Mouse (Mus musculus) lung, embryonic 15.5 days (tissue): ENCODE measurements around the gene Jdp2. TPM values are rescaled to one million over a fixed set of nuclear protein-coding genes. Genes with fewer than 3 reads are reported as not detected.
A peak's percentile ranks its signal among the peaks of the same experiment; 100 is the strongest.

ENCODE experiments used
- ATAC-seq: fragments of 200-750 bp; cut with Nextera tagmentation; 2 replicates; pipeline ENCODE4 v1.8.0; 2017; ENCODE audit warnings: moderate number of reproducible peaks, borderline replicate concordance; ENCODE audit not compliant: low FRiP score, low TSS enrichment; ENCODE audit errors: extremely low read depth
- H3K27ac ChIP-seq: fragments of 300-500 bp; sonication (generic); 2 replicates; pipeline ENCODE4 v1.5.1; 2015; ENCODE audit warnings: moderate library complexity, mild to moderate bottlenecking, inconsistent platforms
- H3K27me3 ChIP-seq: fragments of 300-500 bp; sonication (generic); 2 replicates; pipeline ENCODE4 v1.6.1; 2015; ENCODE audit warnings: inconsistent platforms
- H3K36me3 ChIP-seq: fragments of 300-500 bp; sonication (generic); 2 replicates; pipeline ENCODE4 v1.6.1; 2015; ENCODE audit warnings: inconsistent platforms
- H3K4me1 ChIP-seq: fragments of 300-500 bp; sonication (generic); 2 replicates; pipeline ENCODE4 v1.6.1; 2015; ENCODE audit warnings: inconsistent platforms
- H3K4me2 ChIP-seq: fragments of 300-500 bp; sonication (generic); 2 replicates; pipeline ENCODE4 v1.6.1; 2015; ENCODE audit warnings: inconsistent platforms, mild to moderate bottlenecking, moderate library complexity
- H3K4me3 ChIP-seq: fragments of 300-500 bp; sonication (generic); 2 replicates; pipeline ENCODE4 v1.5.1; 2015; ENCODE audit warnings: mild to moderate bottlenecking, inconsistent platforms
- H3K9ac ChIP-seq: fragments of 300-500 bp; sonication (generic); 2 replicates; pipeline ENCODE4 v1.6.1; 2015; ENCODE audit warnings: inconsistent platforms
- H3K9me3 ChIP-seq: fragments of 300-500 bp; sonication (generic); 2 replicates; pipeline ENCODE4 v1.6.1; 2016; ENCODE audit warnings: inconsistent platforms
- WGBS: fragments of 180-500 bp; shearing (Covaris S2); methylation state at CpG from one replicate; pipeline ENCODE4 v1.1.7; 2015; 5-methylcytosine and 5-hydroxymethylcytosine counted together
- polyA plus RNA-seq: library from polyadenylated mRNA; unstranded; fragments of >200 nt; fragmentation: Nextera tagmentation; extraction: Ambion mirVana; gene quantifications from 2 replicates; pipeline ENCODE4 v1.2.1, GENCODE M21; 2015

Jdp2 gene
- polyA plus RNA-seq = 0.89 and 1.6 TPM in 2 replicates

GRCm38 (mm10) chr12:85598611-85599477, at the start of gene Jdp2:
Jdp2 (plus strand) TSS chr12:85599027.
- Histone ChIP-seq H3K27ac (peak within 1 kb of the TSS; percentile 93), H3K4me2 (peak within 1 kb of the TSS; percentile 94), H3K27me3 (no peaks in the 10 kb centered on the region), H3K4me3 (peak within 1 kb of the TSS; percentile 86), H3K4me1 (peaks cover 41% of the 10 kb centered on the region), H3K9ac (peak within 1 kb of the TSS; percentile 87), H3K36me3 (no peaks in the 10 kb centered on the region), H3K9me3 (no peaks in the 10 kb centered on the region)
- under 1% methylated on average over 76 of the region's 90 CpGs for WGBS
- peak; percentile 96 for ATAC-seq

- no peaks in the 10 kb centered on the region for H3K36me3 ChIP-seq
- no peak for ATAC-seq
- no peak overlapping the region for H3K9ac ChIP-seq
- no peak overlapping the region for H3K27ac ChIP-seq
- WGBS = 77% methylated on average over 8 of the region's 8 CpGs
- peaks cover 13% of the 10 kb centered on the region for H3K4me1 ChIP-seq
- H3K9me3 ChIP-seq = no peaks in the 10 kb centered on the region
- H3K4me2 ChIP-seq = no peak overlapping the region
- H3K27me3 ChIP-seq = no peaks in the 10 kb centered on the region
- H3K4me3 ChIP-seq = no peak overlapping the region
Observed at GRCm38 (mm10) chr12:85549661-85550060, 49.2 kb upstream of the Jdp2 start.

GRCm38 (mm10) chr12:85550435-85550834, 48.4 kb upstream of the Jdp2 start:
- Histone ChIP-seq H3K9me3 (no peaks in the 10 kb centered on the region), H3K4me1 (peaks cover 13% of the 10 kb centered on the region), H3K9ac (no peak overlapping the region), H3K4me2 (no peak overlapping the region), H3K4me3 (no peak overlapping the region), H3K36me3 (no peaks in the 10 kb centered on the region), H3K27ac (no peak overlapping the region), H3K27me3 (no peaks in the 10 kb centered on the region)
- no peak for ATAC-seq
- 90% methylated on average over 4 of the region's 4 CpGs for WGBS

GRCm38 (mm10) chr12:85559299-85559698, 39.5 kb upstream of the Jdp2 start:
- no peak overlapping the region for H3K27ac ChIP-seq
- H3K4me1 ChIP-seq = no peaks in the 10 kb centered on the region
- no peaks in the 10 kb centered on the region for H3K27me3 ChIP-seq
- H3K36me3 ChIP-seq = no peaks in the 10 kb centered on the region
- H3K9me3 ChIP-seq = no peaks in the 10 kb centered on the region
- no peak for ATAC-seq
- H3K4me3 ChIP-seq = no peak overlapping the region
- WGBS = 64% methylated on average over 10 of the region's 10 CpGs
- H3K9ac ChIP-seq = no peak overlapping the region
- H3K4me2 ChIP-seq = no peak overlapping the region

GRCm38 (mm10) chr12:85565441-85565840, 33.4 kb upstream of the Jdp2 start:
- Histone ChIP-seq H3K27ac (no peak overlapping the region), H3K4me3 (no peak overlapping the region), H3K9ac (no peak overlapping the region), H3K36me3 (no peaks in the 10 kb centered on the region), H3K27me3 (no peaks in the 10 kb centered on the region), H3K4me1 (no peaks in the 10 kb centered on the region; the same call in 1 of the 2 replicates), H3K4me2 (no peak overlapping the region), H3K9me3 (no peaks in the 10 kb centered on the region)
- ATAC-seq = no peak
- WGBS = 59% methylated on average over 2 of the region's 2 CpGs

GRCm38 (mm10) chr12:85568298-85568697, 30.5 kb upstream of the Jdp2 start:
- Histone ChIP-seq H3K9ac (no peak overlapping the region), H3K27me3 (no peaks in the 10 kb centered on the region), H3K4me1 (peaks cover 8% of the 10 kb centered on the region; the same call in 1 of the 2 replicates), H3K36me3 (no peaks in the 10 kb centered on the region), H3K9me3 (no peaks in the 10 kb centered on the region), H3K27ac (no peak overlapping the region), H3K4me3 (no peak overlapping the region), H3K4me2 (no peak overlapping the region)
- ATAC-seq = no peak
- 89% methylated on average over 3 of the region's 3 CpGs for WGBS

GRCm38 (mm10) chr12:85569393-85570157, 29.3 kb upstream of the Jdp2 start:
- H3K27ac ChIP-seq = no peak overlapping the region
- H3K36me3 ChIP-seq = no peaks in the 10 kb centered on the region
- ATAC-seq = no peak
- H3K9me3 ChIP-seq = no peaks in the 10 kb centered on the region
- H3K4me3 ChIP-seq = no peak overlapping the region
- WGBS = 45% methylated on average over 12 of the region's 12 CpGs
- no peak overlapping the region for H3K4me2 ChIP-seq
- H3K27me3 ChIP-seq = no peaks in the 10 kb centered on the region
- H3K4me1 ChIP-seq = peaks cover 8% of the 10 kb centered on the region; the same call in 1 of the 2 replicates
- no peak overlapping the region for H3K9ac ChIP-seq

GRCm38 (mm10) chr12:85570158-85570540, 28.7 kb upstream of the Jdp2 start:
- no peak overlapping the region for H3K27ac ChIP-seq
- no peak overlapping the region for H3K4me3 ChIP-seq
- no peak for ATAC-seq
- no peaks in the 10 kb centered on the region for H3K36me3 ChIP-seq
- no peaks in the 10 kb centered on the region for H3K9me3 ChIP-seq
- 59% methylated on average over 1 of the region's 1 CpGs for WGBS
- no peak overlapping the region for H3K4me2 ChIP-seq
- no peaks in the 10 kb centered on the region for H3K27me3 ChIP-seq
- H3K9ac ChIP-seq = no peak overlapping the region
- peaks cover 12% of the 10 kb centered on the region for H3K4me1 ChIP-seq

GRCm38 (mm10) chr12:85571312-85571711, 27.5 kb upstream of the Jdp2 start:
- Histone ChIP-seq H3K9me3 (no peaks in the 10 kb centered on the region), H3K4me2 (no peak overlapping the region), H3K9ac (no peak overlapping the region), H3K4me3 (no peak overlapping the region), H3K27ac (no peak overlapping the region), H3K4me1 (peaks cover 21% of the 10 kb centered on the region), H3K36me3 (no peaks in the 10 kb centered on the region), H3K27me3 (no peaks in the 10 kb centered on the region)
- ATAC-seq = no peak
- 69% methylated on average over 11 of the region's 11 CpGs for WGBS

GRCm38 (mm10) chr12:85572047-85572475, 26.8 kb upstream of the Jdp2 start:
- Histone ChIP-seq H3K27ac (no peak overlapping the region; the same call in 1 of the 2 replicates), H3K27me3 (no peaks in the 10 kb centered on the region), H3K4me2 (peak overlapping the region; percentile 33; the same call in 1 of the 2 replicates), H3K4me3 (no peak overlapping the region), H3K4me1 (peaks cover 25% of the 10 kb centered on the region), H3K36me3 (no peaks in the 10 kb centered on the region), H3K9me3 (no peaks in the 10 kb centered on the region), H3K9ac (no peak overlapping the region)
- 40% methylated on average over 10 of the region's 10 CpGs for WGBS
- 0 out of 2 replicates have a peak, but pooled peaks have one; percentile 24 for ATAC-seq

GRCm38 (mm10) chr12:85574806-85575495, 23.9 kb upstream of the Jdp2 start:
- no peaks in the 10 kb centered on the region for H3K36me3 ChIP-seq
- no peaks in the 10 kb centered on the region for H3K27me3 ChIP-seq
- H3K9me3 ChIP-seq = no peaks in the 10 kb centered on the region
- H3K27ac ChIP-seq = 0 out of 2 replicates have a peak overlapping the region, but pooled peaks have one; percentile 6
- ATAC-seq = no peak
- H3K4me2 ChIP-seq = no peak overlapping the region
- peaks cover 25% of the 10 kb centered on the region for H3K4me1 ChIP-seq
- H3K9ac ChIP-seq = no peak overlapping the region
- WGBS = 34% methylated on average over 6 of the region's 6 CpGs
- H3K4me3 ChIP-seq = no peak overlapping the region
